Mouse (Mus musculus) embryonic fibroblast, embryonic 13.5 days (primary cell): ENCODE data around the gene Lrrc17.

ENCODE experiments used
- CTCF ChIP-seq: IDR thresholded peaks from 2 replicates; pipeline ENCODE4 v1.5.1; 2011; ENCODE audit warnings: mild to moderate bottlenecking, control low read depth, low read length, moderate library complexity, borderline replicate concordance; ENCODE audit not compliant: insufficient read depth
- POLR2A ChIP-seq: IDR thresholded peaks from 2 replicates; pipeline ENCODE4 v1.6.1; 2011; ENCODE audit warnings: low read depth, mild to moderate bottlenecking, control low read depth, low read length, moderate library complexity

- TF ChIP-seq CTCF (no peak), POLR2A (no peak)
Observed at GRCm38 (mm10) chr5:21529110-21529720, 14.1 kb upstream of the Lrrc17 start.
